Mouse (Mus musculus) adrenal gland, postnatal 10 days (tissue): ENCODE measurements around the gene Chml. TPM values are rescaled to one million over a fixed set of nuclear protein-coding genes. Genes with fewer than 3 reads are reported as not detected.

Experiments
- DNase-seq: peaks from one replicate; pipeline ENCODE4 v3.0.0; 2021; ENCODE audit warnings: mixed read lengths
- long read RNA-seq, 2 experiments: library from polyadenylated mRNA; stranded (forward); transcript quantifications; one replicate each; pipeline ENCODE4 v2.0.0; 2021
- total RNA-seq, 2 experiments: library from RNA; stranded (reverse); gene quantifications; 2 replicates each; pipeline ENCODE4 v1.2.3; 2021

Gene Chml
- 1 to 10 TPM; 6.0 to 8.7 TPM for total RNA-seq
- long read RNA-seq, experiment 1, full-length matches to known transcripts, result 1 of 2 reads
- long read RNA-seq, experiment 1, partial matches to known transcripts, result 0 of 2 reads
- long read RNA-seq, experiment 1, other reads (novel, unspliced or antisense), result 1 of 2 reads
- long read RNA-seq, experiment 2, result 0 reads

- peak; percentile 100 for DNase-seq
These were observed at the start of gene Chml, which contains the start of gene Opn3 for GRCm38 (mm10) chr1:175692246-175692996. Gene Chml, minus strand, starts transcription at chr1:175692901. Gene Opn3, minus strand, starts transcription at chr1:175692776.

GRCm38 (mm10) chr1:175725771-175726170, 33.1 kb upstream of the Chml start:
- no peak for DNase-seq

DNA sequence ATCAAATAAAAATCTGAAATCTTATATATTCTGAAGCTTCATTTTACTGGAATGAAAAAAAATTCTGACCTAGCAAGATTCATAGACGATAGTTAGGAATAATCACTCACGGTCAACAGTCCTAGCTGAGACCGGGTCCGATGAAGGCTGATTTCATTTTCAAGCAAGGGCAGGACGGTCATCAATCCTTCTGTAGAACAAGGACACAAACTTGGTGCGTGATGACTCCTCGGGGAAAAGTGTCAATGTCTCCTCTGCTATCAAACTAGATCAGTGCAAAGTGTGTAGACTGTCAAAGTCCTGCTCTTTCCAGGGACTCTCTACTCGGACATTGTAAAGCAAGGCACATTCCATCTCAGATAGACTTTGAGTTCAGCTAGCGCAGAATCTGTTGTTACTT, 24.1 kb upstream of the Chml start:
- DNase-seq, result peak; percentile 28

- peak; percentile 77 for DNase-seq
These were observed 19.7 kb upstream of the Chml start for GRCm38 (mm10) chr1:175712338-175712909.

DNA sequence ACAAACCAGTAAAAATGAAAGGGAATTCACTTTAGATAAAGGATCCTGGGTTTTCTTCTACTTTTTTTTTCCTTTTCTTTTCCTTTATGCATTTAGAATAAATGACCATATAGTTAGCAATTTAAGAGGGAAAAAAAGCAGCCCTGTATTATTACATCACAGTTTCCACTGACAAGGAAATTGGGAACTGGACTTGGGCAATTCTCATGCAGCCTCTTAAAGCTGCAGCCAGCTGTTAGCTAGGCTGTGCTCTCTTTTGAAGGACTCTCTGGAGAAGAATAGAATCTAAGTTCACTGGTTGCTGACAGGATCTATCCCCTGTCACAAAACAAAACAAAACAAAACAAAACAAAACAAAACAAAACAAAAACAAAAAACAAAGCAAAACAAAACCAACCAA, 15.3 kb upstream of the Chml start:
- DNase-seq, result no peak

DNA sequence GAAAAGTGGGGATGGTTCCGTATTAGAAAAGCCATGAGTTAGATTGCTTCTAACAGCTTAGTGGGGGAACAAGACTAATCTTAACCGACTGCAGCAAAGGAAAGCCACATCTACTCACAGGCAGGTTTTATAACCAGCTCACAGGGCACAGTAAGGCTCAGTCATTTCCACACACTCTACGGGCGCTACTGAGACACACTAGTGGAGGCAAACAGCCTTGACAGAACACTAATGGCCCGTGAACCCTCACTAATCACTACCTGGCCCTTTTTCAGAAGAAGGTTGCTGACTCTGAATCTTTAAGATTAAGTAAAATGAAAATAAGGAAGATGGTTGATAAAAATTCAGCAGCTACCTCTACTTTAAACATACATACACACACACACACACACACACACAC, 14.9 kb upstream of the Chml start:
- DNase-seq, result no peak

GRCm38 (mm10) chr1:175701145-175701544, 8.4 kb upstream of the Chml start:
- no peak for DNase-seq

DNA sequence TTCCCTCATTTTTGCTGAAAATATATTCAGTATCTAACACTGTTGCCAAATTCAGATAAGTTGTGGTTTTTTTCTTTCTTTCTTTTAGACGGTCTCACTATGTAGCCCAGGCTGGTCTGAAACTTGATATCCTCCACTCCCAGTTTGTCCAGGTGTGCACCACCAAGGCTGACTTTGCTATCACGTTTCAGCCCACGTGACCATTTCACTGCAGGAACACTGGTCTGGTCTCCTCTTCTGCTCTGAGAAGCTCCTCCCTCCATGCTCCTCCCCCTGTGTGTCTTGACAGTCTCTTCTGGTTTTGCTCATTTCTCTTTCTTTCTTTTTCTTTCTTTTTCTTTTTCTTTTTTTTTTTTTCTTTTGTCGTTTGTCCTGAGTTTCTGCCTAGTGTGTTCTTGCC, 7.1 kb upstream of the Chml start:
- DNase-seq, result no peak

- DNase-seq, result no peak
These were observed 6.7 kb upstream of the Chml start for GRCm38 (mm10) chr1:175699375-175699774.

GRCm38 (mm10) chr1:175698293-175698692, 5.6 kb upstream of the Chml start, which contains the start of gene Wdr64:
Gene Wdr64, plus strand, starts transcription at chr1:175698593.
- DNase-seq, result no peak

DNA sequence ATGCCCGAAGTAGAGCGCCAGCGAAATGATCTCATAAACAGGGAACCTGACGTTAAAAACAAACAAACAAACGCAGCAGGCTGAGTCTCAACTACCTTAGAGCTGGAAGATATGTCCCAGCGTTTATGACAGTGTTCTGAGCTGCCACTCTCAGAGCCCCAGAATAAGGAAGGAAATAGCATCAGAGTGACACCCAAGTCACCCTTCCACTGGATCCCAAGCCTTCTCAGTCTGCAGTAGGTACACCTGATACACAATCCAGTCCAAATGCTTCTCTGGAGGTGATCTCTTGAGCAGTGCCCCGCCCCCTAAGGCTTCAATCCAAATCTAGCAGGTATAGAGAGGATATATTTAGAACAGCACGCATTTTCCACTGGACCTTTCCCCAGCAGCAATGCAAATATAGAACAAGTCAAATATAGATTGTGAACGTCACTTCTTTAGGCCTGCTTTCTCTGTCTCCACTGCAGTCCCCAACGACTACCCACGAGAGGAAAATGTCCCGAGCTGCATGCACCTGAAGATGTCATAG, 794 bp upstream of the Chml start:
- DNase-seq, result no peak

GRCm38 (mm10) chr1:175692997-175693361, 278 bp upstream of the Chml start:
- DNase-seq, result no peak

DNA sequence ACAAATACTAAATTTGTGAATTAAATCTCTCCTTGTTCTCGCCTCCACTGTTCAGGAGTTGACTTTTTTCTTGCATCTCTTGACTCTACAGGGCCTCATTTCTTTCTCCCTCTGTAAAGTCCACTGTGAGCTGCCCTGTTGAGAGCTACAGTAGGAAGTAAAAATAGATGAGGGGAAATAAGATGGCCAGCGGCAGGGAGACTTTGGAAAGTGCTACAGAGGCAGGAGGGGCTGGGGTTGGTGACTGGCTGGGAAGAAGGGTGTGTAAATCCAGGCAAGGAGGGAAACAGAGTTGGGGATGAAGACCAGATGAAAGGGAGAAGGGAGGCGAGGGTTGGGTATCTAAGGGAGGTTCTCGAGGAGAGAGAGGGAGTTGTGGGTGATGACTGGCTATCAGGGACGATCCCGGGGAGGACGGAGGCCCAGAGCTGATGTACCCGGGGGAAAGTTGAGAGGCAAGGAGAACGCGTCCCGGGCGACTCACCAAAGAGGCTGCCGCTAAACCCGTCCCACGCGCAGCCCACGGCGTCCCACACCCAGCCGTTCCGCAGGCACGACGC, 935 bp downstream of the Chml start:
- peak; percentile 14 for DNase-seq

- no peak for DNase-seq
These were observed 11.7 kb downstream of the Chml start for GRCm38 (mm10) chr1:175680995-175681394.

GRCm38 (mm10) chr1:175677459-175677858, 15.2 kb downstream of the Chml start:
- no peak for DNase-seq

- DNase-seq, result no peak
These were observed 17.6 kb downstream of the Chml start for GRCm38 (mm10) chr1:175675116-175675515.

GRCm38 (mm10) chr1:175673563-175674325, 19.0 kb downstream of the Chml start:
- DNase-seq, result no peak

DNA sequence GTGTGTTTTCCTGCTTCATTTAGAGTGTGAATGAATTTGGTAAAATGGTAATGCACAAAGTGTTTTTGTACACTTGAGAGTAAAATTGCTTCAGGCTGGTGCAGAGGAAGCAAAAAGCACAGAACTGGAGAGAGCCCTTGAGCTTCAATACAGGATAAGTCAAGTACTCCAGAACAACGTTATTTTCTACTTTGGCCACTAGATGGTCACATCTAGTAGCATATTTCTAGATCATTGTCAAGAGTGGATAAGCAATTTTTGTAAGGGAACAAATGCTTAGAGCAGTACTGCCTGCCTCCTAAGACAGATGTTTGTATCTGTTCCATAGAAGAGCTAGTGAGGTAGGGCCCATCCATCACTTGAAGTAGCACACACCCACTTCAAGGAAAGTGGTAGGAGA, 21.1 kb downstream of the Chml start:
- DNase-seq, result no peak

DNA sequence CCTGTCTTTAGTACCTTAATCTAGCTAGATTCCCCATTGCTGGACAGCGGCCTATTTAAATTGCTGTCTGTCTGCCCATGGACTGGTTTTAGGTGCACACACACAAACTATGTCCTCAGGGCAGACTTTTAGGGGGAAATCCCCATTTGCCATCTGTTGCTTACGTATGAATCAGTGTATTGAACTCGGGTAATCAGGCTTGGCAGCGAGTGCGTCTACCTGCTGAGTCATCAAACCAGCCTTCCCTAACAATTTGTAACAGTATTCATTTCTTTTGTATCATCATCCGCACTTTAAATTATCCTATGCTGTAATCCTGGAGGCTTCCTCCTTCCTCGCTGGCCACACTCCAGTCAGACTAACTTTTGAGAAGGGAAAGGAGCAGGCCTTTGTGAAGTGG, 22.7 kb downstream of the Chml start:
- no peak for DNase-seq

DNA sequence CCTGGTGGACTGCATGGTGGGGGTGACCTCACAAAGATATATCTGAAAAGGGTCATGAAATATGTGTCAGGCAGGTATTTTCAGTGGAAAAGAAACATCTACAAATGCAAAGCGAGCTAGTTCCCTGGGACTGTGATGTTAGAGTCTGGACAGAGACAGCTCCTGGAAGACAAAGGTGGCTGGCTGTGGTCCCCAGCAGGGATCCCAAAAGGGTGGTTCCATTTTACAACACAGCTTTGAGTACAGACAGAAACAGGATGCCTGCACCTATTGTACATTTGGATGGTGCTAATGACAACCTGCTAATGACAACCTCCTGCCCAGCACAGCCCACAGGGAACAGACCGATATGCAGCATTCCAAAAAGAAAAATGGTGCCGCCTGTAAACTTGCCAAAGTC, 23.2 kb downstream of the Chml start:
- DNase-seq, result no peak

DNA sequence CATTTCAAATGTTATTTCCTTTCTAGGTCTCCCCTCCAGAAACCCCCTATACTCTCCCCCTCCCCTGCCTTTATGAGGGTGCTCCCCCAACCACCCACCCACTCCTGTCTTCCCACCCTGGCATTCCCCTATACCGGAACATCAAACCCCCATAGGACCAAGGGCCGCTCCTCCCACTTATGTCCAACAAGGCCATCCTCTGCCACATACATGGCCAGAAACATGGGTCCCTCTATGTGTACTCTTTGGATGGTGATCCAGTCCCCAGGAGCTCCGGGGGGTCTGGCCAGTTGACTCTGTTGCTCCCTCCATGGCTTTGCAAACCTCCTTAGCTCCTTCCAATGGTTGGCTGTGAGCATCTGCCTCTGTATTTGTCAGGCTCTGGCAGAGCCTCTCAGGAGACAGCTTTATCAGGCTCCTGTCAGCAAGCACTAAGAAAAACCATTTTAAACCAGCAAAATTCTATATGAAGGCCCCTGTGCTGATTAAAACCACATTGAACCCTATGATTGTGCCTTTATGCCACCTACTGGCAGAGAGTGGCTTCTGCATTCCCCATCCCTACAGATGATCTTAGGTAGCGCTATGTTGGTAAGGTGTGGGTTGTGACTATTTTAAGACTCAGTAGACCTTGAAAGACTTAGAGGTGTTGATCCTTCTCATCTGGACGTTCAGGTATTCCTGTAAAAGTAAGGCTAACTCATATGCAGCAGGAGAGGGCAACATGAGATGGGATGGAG, 23.9 kb downstream of the Chml start:
- DNase-seq, result peak; percentile 13

- DNase-seq, result no peak
These were observed 32.8 kb downstream of the Chml start for GRCm38 (mm10) chr1:175659900-175660299.
